Mouse (Mus musculus): ENCODE results near the gene Ap2b1.
A peak's percentile ranks its signal among the peaks of the same experiment; 100 is the strongest.

Gene Ap2b1

DNA sequence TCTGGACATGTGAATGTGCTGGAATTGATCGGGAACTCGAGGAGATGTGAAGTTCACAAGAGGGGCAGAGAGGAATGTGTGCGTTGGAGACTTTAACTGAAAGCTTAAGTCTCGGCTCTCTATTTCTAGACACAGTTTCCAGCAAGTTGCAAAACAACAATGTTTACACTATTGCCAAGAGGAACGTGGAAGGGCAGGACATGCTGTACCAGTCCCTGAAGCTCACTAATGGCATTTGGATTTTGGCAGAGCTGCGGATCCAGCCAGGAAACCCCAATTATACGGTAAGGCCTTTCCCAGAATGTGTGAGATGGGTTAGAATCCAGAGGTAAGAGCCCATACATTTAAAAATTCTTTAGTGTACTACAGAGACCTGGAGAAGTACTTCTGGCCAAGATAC, 98.8 kb downstream of the Ap2b1 start:
- DNase-seq (ENCODE audit: low read depth, low spot score), result no peak

DNA sequence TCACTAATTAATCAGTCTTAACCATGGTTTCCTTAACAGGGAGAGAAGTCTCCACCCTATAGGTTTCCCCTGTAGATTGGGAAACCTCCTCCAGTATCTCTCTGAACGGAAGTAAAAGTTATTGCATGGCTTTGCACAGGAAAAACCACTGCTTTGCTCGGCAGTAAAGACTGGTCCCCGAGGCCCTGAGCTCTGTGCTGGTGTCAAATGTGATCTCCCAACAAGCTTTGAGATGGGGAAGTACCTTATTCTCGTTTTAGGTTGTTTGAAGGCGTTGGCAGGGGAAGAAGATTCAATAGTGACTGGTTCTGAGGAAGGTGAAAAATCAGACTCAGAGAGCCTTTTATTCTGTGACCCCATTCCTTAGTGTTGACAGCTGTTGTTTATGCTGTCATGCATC, 99.9 kb downstream of the Ap2b1 start:
- DNase-seq (ENCODE audit: low read depth, low spot score), result no peak

DNA sequence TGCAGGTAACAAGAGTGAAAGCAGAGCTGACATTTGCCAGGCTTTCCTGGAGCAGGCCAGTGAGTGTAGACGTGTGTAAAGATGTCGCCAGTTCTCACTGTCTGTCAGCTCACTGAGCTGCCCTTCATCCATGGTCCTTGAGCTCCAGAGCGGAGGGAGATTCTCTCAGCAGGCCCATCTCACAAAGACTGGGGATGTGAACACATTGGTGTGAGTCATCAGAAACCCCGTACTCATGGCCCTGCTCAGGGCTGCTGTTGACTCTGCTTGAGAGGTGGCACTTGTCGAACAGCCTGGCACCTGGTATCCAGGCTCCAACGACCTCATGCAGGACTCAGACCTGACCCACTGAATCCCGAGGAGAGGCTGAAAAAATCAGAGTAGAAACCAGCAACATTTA, 105.0 kb downstream of the Ap2b1 start:
- no peak for DNase-seq (ENCODE audit: low read depth, low spot score)

DNA sequence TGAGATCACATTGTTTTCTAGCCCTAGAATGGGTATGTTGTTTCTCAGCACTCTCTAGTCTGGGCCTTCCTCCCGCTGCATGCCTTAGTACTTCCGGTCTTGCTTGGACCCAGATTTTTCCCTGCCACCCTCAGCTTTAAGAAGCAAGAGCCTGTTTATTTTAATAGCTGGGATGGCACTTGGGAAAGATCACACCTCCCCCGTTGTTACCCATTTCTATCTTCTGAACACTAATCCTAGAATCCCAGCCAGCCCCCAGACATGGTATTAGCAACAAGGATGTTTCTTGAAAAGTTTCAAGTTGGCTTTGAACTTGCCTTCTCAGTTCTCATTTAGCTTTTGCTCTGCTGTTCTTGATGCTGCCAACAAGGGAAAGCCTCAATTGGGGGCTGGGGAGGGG, 107.6 kb downstream of the Ap2b1 start:
- DNase-seq (ENCODE audit: low read depth, low spot score), result no peak

DNA sequence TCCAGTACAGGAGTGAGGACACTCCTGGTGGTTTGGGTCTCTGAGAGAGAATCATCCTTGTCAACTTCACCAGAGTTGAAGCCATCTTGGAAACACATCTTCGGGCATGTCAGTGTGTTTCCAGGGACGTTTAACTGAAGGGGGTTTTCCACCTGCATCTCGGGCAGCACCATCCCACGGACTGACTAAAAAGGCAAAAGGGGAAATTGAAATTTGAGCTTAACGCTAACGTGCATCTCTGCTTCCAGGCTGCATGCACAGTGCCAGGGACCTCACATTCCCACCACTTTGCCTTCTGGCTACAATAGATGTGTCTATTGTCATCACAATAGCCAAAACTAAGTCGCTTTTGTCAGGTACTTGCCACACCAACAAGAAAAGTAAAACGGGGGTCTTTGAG, 109.4 kb downstream of the Ap2b1 start:
- DNase-seq (ENCODE audit: low read depth, low spot score), result no peak

DNA sequence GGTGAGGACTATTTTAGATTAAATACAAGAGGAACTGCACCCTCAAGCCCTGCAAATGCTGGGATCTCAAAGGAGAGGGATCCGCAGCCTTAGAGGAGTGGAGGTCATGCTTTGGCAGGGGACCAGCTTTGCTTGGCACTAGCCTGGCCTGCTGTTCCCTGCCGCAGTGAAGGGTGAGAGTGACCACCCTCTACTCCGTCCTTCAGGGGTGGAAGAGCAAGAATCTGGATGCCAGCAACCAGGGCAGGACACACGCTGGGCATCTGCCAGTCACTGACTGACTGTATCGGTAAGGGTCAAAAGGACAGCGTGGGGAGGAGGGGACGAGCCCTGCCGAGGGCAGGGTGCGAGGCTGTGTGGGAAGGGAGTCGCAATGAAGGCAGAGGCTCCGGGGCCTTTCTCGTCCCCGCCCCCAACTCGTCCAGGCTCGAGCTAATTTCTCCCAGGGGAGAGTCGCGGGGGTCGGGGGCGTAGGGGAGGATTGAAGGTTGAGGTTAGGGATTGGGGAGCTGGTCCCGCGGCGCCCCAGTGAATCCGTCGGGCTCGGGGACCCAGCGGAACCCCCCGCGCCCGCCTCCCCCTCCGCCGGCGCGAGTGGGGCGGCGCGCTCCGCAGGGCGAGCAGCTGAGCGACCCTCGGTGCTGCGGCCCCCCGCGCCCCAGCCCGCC, 110.4 kb downstream of the Ap2b1 start, which contains the start of gene Rasl10b:
TSS of gene Rasl10b (plus strand) at position 51 of the 668 bp plus-strand sequence.
- DNase-seq (ENCODE audit: low read depth, low spot score), result peak; percentile 46

DNA sequence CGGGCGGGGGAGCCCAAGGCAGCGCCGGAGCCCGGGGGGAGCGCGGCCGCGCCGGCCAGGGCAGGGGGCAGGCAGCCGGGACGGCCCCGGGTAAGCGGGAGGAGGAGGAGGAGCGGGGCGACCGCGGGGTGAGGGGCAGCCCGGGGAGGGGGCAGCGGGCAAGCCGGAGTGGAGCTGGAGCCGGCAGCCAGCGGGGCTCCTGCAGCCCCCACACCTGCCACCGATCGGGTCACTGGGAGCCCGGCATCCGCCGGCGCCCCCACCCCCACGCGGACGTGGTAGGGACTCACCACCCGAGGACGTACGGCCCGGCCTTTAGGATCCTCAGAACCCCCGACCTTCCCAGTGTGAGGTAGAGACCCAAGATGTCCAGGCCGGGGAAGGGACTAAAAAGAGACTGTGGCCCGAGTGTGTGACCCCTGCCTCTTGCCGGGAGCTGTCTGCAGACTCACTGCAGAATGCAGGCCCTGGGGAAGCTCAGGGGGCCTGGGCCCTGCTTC, 111.0 kb downstream of the Ap2b1 start:
- no peak for DNase-seq (ENCODE audit: low read depth, low spot score)

DNA sequence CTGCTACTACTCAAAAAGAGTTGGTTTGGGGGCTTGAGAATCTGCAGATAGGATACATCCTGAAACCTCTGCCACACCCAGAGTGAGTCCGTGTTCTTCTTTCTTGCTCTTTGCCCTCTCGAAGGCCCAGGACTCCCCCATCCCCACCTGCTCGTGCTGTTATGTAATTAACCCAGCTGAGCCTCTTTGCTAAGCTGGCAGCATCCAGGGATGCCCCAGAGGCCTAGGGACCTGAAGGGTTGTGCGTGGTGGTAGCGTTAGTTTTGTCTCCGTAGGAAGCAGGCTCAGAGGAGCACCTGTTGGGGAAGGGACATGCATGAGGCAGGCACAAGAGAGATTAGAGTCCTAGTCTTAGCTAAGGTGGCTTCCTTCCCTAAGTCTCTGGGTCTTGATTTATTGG, 111.7 kb downstream of the Ap2b1 start:
- no peak for DNase-seq (ENCODE audit: low read depth, low spot score)

DNA sequence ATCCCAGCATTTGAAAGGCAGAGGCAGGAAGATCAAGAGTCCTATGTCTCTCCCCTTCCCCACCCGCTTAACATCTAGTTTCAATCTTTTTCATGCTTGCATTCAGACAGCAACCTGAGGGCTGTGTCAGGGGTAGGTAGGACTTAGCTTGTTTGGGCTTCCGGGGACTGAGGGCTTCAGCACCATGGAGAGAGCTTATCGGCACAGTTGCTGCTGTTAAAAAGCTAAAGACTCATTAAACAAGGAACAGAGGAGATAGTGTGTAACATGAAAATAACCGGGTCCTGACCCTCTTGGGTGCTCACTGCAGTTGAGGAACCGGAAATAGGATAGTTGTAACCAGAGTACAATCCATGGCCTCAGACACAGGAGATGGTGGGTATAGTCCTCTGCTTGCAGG, 118.3 kb downstream of the Ap2b1 start:
- DNase-seq (ENCODE audit: low read depth, low spot score), result peak; percentile 83

DNA sequence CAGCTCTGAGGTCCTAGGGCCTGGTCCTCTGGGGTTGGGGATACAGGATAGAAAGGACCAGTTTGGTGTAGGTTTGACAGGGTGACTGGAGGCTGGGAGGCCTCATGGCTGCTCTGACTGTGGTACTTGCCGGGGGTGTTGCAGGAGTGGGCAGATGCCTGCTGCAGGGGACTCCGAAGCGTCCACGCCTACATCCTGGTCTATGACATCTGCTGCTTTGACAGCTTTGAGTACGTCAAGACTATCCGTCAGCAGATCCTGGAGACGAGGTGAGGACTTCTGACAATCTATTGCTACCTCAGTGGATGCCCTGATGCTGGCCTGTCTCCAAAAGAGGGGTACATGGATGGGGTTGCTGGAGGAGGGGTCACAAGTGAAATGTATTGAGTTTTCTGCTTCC, 118.9 kb downstream of the Ap2b1 start:
- DNase-seq (ENCODE audit: low read depth, low spot score), result no peak

DNA sequence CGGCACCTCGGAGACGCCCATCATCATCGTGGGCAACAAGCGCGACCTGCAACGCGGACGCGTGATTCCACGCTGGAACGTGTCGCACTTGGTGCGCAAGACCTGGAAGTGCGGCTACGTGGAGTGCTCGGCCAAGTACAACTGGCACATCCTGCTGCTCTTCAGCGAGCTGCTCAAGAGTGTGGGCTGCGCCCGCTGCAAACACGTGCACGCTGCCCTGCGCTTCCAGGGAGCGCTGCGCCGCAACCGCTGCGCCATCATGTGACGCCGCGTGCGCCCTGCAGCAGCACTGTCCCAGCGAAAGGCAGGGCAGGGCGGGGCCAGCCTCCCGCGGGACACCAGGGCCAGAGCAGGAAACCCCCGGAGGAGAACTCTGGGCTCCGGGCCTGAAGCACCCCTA, 119.7 kb downstream of the Ap2b1 start:
- peak; percentile 62 for DNase-seq (ENCODE audit: low read depth, low spot score)

DNA sequence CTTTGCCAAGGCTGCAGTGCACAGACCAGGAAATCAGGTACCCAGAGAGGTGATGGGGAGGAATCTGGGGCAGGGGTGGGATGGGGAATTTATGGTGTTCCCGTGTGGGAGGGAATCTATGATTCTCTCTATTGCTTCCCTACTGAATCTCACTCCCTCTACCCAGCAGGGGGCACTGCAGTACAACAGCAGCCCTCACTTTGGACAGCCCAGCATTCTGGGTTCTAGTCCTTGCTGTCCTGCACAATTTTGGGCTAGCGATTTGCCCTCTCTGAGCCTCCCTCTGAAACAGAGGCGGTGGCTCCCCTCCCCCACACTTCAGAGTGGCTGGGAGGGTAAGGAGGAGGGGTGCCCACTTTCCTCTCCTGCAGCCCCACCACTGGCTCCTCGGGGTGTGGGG, 121.5 kb downstream of the Ap2b1 start:
- DNase-seq (ENCODE audit: low read depth, low spot score), result no peak

DNA sequence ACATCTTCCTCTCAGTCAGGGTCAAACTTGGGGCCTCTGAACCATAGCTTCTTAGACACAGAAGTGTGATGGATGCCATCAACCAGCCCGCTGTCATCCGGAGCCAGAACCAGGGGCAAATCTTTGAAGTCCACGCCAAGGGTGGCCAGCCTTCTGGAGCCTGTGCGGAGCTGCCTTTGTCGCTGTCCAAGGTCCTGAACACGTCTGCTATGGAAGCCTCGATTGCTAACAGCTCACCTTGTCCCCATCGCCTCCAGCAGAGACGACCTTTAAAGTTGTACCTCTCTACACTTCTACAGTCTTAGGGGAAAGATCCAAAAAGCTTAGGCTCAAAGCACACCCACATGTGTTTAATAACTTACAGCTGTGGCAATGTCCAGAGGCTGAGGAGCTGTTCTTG, 122.5 kb downstream of the Ap2b1 start:
- DNase-seq (ENCODE audit: low read depth, low spot score), result peak; percentile 72

DNA sequence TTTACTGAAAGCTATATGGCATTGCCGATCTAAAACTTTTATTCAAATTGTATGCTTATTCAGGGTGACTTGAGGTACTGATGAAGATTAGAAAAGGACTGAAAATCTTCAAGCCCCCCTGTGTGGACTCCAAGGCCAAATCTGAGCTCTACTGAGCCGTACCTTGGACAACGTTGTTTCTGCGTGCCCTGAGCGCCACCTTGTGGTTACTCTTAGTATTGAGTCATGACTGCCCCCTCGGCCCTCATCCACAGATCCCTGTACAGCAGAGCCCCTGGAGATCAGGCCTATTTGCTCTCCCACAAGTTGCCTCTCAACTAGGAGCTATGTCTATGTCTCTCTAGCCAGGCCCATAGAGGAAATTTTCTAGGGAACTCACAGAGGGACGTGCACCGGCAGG, 125.9 kb downstream of the Ap2b1 start:
- peak; percentile 80 for DNase-seq (ENCODE audit: low read depth, low spot score)

DNA sequence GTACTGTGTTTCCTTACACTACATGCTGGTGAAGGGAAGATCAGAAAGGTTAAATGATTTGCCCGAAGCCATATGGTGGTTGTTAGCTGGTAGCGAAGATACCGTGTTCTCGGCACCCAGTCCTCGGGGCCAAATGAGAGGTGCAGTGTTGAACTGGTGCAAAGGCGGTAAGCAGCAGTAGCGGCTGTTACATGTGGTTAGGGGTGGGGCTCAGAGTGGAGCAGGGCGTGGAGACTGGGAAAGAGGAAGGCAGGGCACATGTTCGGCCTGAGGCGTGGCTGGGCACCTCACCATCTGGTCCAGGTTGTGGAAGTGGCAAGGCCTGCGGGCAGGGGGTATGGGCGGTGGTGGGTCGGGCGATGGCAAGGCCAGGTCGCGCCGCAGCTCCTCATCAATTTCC, 128.1 kb downstream of the Ap2b1 start:
- DNase-seq (ENCODE audit: low read depth, low spot score), result no peak

DNA sequence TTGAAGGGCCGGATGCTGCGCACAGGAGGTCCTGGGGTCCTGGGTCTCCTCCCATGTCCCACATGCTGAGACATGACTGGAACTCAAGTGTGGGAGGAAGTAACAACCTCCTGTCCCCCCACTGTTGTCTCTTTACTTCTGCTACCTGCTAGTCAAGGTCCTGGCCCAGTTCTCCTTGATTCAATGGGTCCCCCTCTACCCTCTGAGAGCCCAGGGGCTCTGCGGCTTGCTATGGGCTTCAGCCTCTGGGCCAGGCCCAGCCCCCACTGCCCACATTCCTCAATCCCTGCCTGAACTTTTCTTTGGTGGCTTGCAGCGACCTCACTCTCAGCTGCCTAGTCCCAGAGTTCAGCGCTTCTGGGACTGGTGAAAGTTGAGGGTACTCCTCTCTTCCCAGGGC, 130.5 kb downstream of the Ap2b1 start, which contains the start of gene Gas2l2:
TSS of gene Gas2l2 (minus strand) at position 101 of the 400 bp plus-strand sequence.
- DNase-seq (ENCODE audit: low read depth, low spot score), result no peak

DNA sequence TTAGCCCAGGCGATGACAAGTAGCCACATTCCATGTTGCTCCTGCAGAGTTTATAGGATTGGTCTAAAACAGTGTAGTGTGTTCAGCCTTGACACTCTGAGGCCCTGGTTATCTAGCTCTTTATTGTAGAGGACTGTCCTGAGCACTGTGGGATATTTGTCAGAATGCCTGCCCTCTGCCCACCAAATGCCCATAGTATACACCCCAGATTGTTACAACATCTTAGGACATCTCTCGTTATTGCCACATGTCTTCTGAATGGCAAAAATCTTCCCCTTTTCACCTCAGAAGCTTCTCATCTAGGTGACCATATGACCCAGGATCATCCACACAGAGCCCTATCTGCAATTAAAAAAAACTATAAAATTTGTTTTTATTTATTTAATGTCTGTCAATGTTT, 133.7 kb downstream of the Ap2b1 start:
- no peak for DNase-seq (ENCODE audit: low read depth, low spot score)

DNA sequence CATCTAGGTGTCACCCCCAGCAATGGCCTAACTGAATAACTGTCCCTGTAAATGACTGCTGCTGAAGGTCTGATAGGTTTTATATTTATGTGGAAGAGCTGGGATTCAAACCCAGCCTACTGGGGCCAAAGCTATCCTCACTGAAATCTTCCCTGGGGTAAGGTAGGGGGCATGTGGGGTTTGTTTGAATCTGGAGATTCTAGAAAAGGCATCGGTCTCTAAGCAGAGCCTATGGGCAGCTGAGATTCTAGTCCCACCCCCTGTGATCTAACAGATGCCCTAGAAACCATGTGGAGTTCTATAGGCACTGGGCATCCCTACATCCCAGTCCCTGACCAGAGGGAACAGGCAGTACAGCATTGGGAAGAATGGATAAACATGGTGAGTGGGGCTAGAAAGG, 138.6 kb downstream of the Ap2b1 start, which contains the start of gene 1700020L24Rik:
TSS of gene 1700020L24Rik (plus strand) at position 301 of the 400 bp plus-strand sequence.
- DNase-seq (ENCODE audit: low read depth, low spot score), result no peak

DNA sequence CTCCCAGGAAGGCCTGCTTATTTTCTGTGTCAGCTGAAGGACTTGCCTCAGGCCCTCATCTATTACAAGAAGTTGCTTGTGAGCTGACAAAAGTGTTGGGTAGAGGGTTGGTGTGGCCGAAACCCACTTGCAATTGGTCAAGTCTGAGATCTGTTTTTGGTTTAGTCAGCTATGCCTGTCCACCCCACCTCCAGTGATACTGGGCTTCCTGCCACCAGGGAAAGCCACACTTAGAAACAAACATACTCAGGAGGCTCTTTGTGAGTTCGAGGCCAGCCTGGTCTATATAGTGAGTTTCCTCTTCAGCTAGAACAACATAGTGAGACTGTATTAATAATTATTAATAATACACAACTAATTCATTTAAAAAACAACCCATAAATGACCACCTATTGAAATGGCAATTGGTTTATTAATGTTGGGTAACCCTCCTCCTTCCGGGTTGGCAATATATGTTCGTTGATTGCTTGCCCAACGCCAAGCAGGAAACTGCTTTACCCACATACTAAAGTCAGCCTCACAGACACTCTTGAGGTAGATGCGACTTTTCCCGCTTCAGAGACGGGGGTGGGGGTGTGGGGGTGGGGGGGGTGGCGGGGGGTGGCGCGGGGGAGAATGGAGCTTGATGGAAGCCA, 140.7 kb downstream of the Ap2b1 start:
- no peak for DNase-seq (ENCODE audit: low read depth, low spot score)

DNA sequence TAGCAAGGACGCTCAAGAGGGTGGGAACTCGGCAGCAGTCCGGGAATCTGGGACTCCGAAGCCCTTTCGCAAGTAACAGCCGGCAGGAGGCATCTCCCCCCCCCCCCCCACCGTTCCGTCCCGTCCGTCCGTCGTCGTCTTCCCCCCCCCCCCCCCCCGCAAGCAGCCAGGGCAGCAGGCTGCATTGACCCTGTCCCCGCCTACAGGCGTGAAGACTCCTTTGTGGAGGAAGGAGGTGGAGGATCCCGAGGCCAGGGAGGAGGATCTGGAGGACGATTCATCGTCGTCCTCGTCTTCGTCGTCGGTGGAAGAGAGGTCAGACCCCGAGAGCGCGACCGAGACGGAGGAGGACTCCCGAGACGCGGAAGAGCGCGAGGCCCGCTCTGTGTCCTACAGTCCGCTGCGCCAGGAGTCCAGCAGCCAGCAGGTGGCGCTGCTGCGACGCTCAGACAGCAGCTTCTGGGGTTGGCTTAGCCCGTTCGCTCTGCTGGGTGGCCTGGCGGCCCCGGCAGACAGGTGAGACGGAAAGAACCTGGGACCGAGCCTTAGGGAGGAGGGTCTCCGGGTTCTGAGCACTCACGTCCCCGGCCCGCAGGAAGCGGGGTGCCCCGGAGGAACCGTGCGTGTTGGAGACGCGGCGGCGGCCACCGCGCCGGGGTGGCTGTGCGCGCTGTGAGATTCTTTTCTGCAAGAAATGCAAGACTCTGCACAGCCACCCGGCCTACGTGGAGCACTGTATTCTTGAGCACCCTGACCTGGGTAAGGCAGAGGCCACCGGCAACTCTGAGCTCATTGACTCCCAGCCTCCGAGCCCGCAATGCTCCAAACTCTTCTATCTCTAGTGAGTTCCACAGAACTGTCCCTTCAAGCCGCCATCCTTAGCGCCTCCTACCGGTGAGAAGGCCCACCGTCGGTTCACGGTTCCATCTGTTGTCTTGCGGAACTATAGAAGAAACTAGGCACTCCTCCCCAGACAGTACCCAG, 141.5 kb downstream of the Ap2b1 start:
- peak; percentile 96 for DNase-seq (ENCODE audit: low read depth, low spot score)

DNA sequence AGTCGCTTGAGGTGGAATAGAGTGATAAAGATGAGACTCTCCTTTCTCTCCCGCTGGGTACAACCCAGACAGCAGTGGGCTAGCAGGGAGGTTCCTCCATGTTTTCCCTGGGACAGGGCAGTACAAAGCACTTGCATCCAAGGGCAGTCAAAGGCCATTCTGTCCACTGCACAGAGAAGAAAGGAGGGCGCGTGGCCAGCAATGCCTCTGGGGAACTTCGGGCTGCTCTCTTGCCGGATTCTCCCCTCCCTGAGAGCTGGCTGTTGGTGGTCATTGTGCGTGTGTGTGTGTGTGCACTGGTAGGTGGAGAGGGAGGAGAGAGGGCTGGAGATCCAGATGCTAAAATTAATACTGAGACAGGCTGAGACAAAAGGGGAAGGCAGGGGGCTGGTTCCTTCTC, 142.4 kb downstream of the Ap2b1 start:
- DNase-seq (ENCODE audit: low read depth, low spot score), result no peak

All from ZHBTc4 (cell line).